Mouse (Mus musculus) stomach, embryonic 16.5 days (tissue): Measurements from ENCODE around the gene Fbxl15. TPM values are rescaled to one million over a fixed set of nuclear protein-coding genes. Genes with fewer than 3 reads are reported as not detected.

Source experiments
- ATAC-seq: fragments of 200-750 bp; cut with Nextera tagmentation; 2 replicates; pipeline ENCODE4 v1.8.0; 2017; ENCODE audit warnings: moderate number of reproducible peaks, moderate TSS enrichment; ENCODE audit not compliant: insufficient read depth, low FRiP score
- H3K27ac ChIP-seq: fragments of 300-500 bp; sonication (generic); 2 replicates; pipeline ENCODE4 v1.5.1; 2014; ENCODE audit warnings: low read length
- H3K27me3 ChIP-seq: fragments of 300-500 bp; sonication (generic); 2 replicates; pipeline ENCODE4 v1.6.1; 2014; ENCODE audit warnings: low read length, control low read depth, mixed read lengths; ENCODE audit not compliant: control insufficient read depth, insufficient read depth
- H3K36me3 ChIP-seq: fragments of 300-500 bp; sonication (generic); 2 replicates; pipeline ENCODE4 v1.6.1; 2014; ENCODE audit warnings: low read length; ENCODE audit not compliant: control insufficient read depth, insufficient read depth
- H3K4me1 ChIP-seq: fragments of 300-500 bp; sonication (generic); 2 replicates; pipeline ENCODE4 v1.6.1; 2014; ENCODE audit warnings: low read length, control low read depth, mixed read lengths; ENCODE audit not compliant: control insufficient read depth, insufficient read depth
- H3K4me2 ChIP-seq: fragments of 300-500 bp; sonication (generic); 2 replicates; pipeline ENCODE4 v1.6.1; 2014; ENCODE audit warnings: low read depth, low read length, mixed read lengths
- H3K4me3 ChIP-seq: fragments of 300-500 bp; sonication (generic); replicated peaks from 2 replicates; pipeline ENCODE4 v1.5.1; 2014; ENCODE audit warnings: mild to moderate bottlenecking, low read length
- H3K9ac ChIP-seq: fragments of 300-500 bp; sonication (generic); 2 replicates; pipeline ENCODE4 v1.6.1; 2014; ENCODE audit warnings: low read length
- H3K9me3 ChIP-seq: fragments of 300-500 bp; sonication (generic); replicated peaks from 2 replicates; pipeline ENCODE4 v1.6.1; 2016; ENCODE audit warnings: low read length, control low read depth; ENCODE audit not compliant: control insufficient read depth
- WGBS: fragments of 180-500 bp; shearing (Covaris S2); extraction: QIAGEN DNeasy Blood & Tissue Kit; methylation state at CpG from one replicate; pipeline ENCODE4 v1.1.7; 2014; 5-methylcytosine and 5-hydroxymethylcytosine counted together
- polyA plus RNA-seq: library from polyadenylated mRNA; unstranded; fragments of >200 nt; fragmentation: Nextera tagmentation; extraction: Ambion mirVana; gene quantifications from 2 replicates; pipeline ENCODE4 v1.2.1, GENCODE M21; 2015

Fbxl15 gene
- polyA plus RNA-seq, 1 experiment from 2014 or later: 16.0 TPM

- no peak overlapping the region for H3K27ac ChIP-seq
- no peak for ATAC-seq
- H3K4me1 ChIP-seq: peaks cover 45% of the 10 kb centered on the region
- no peak overlapping the region for H3K9ac ChIP-seq
- H3K4me3 ChIP-seq: no peak overlapping the region
- H3K9me3 ChIP-seq: no peaks in the 10 kb centered on the region
- 82% methylated on average over 8 of the region's 8 CpGs for WGBS
- no peak overlapping the region for H3K4me2 ChIP-seq
- no peaks in the 10 kb centered on the region for H3K36me3 ChIP-seq
- peaks cover 52% of the 10 kb centered on the region for H3K27me3 ChIP-seq
Observed at GRCm38 (mm10) chr19:46320076-46320785, 7.8 kb upstream of the Fbxl15 start.

GRCm38 (mm10) chr19:46321101-46321943, 6.7 kb upstream of the Fbxl15 start:
- Histone ChIP-seq H3K9me3 (no peaks in the 10 kb centered on the region), H3K27ac (no peak overlapping the region; the same call in 1 of the 2 replicates), H3K9ac (no peak overlapping the region), H3K4me3 (no peak overlapping the region), H3K27me3 (peaks cover 54% of the 10 kb centered on the region), H3K4me2 (no peak overlapping the region), H3K36me3 (no peaks in the 10 kb centered on the region), H3K4me1 (peaks cover 34% of the 10 kb centered on the region)
- WGBS: 32% methylated on average over 6 of the region's 6 CpGs
- peak; percentile 32; the same call in 1 of the 2 replicates for ATAC-seq

GRCm38 (mm10) chr19:46322144-46322995, 5.6 kb upstream of the Fbxl15 start:
- Histone ChIP-seq H3K9ac (0 out of 2 replicates have a peak overlapping the region, but pooled peaks have one; percentile 2), H3K4me2 (no peak overlapping the region), H3K36me3 (no peaks in the 10 kb centered on the region), H3K27ac (peak overlapping the region; percentile 41; the same call in 1 of the 2 replicates), H3K4me1 (peaks cover 39% of the 10 kb centered on the region), H3K4me3 (no peak overlapping the region), H3K27me3 (peaks cover 51% of the 10 kb centered on the region), H3K9me3 (no peaks in the 10 kb centered on the region)
- no peak for ATAC-seq
- 56% methylated on average over 11 of the region's 11 CpGs for WGBS

- no peak overlapping the region for H3K4me3 ChIP-seq
- H3K9ac ChIP-seq: no peak overlapping the region
- H3K27me3 ChIP-seq: peaks cover 46% of the 10 kb centered on the region
- ATAC-seq: no peak
- H3K27ac ChIP-seq: no peak overlapping the region
- H3K4me1 ChIP-seq: peaks cover 43% of the 10 kb centered on the region
- H3K4me2 ChIP-seq: no peak overlapping the region
- WGBS: 70% methylated on average over 13 of the region's 13 CpGs
- H3K36me3 ChIP-seq: no peaks in the 10 kb centered on the region
- H3K9me3 ChIP-seq: no peaks in the 10 kb centered on the region
Observed at GRCm38 (mm10) chr19:46322996-46323572, 4.9 kb upstream of the Fbxl15 start.

DNA sequence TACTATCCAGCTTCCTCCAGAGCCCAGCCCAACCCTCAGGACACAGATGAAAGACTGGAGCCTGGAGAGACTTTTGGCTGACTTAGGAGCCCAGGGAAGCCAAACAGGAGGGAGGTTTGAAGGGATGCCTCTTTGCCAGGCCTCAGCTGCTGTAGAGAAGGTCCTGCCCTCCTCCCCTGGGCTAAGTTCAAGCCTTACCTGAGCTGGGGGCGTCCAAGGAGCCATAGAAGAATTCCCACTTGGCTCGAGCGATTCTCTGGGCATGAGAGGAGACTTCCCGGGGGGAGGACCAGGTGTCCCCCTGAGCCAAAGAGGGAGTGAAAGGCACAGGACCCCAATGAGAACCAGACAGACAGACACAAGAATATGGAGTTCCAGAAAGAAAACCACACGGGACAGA, 4.3 kb upstream of the Fbxl15 start:
- no peaks in the 10 kb centered on the region for H3K36me3 ChIP-seq
- ATAC-seq: no peak
- H3K4me1 ChIP-seq: peaks cover 37% of the 10 kb centered on the region
- H3K9me3 ChIP-seq: no peaks in the 10 kb centered on the region
- no peak overlapping the region for H3K9ac ChIP-seq
- H3K4me2 ChIP-seq: no peak overlapping the region
- peaks cover 39% of the 10 kb centered on the region for H3K27me3 ChIP-seq
- H3K27ac ChIP-seq: no peak overlapping the region
- no peak overlapping the region for H3K4me3 ChIP-seq
- WGBS: 68% methylated on average over 5 of the region's 5 CpGs

GRCm38 (mm10) chr19:46324366-46324765, 3.6 kb upstream of the Fbxl15 start:
- Histone ChIP-seq H3K36me3 (no peaks in the 10 kb centered on the region), H3K4me3 (no peak overlapping the region), H3K9me3 (no peaks in the 10 kb centered on the region), H3K4me1 (peaks cover 37% of the 10 kb centered on the region), H3K4me2 (no peak overlapping the region), H3K27ac (no peak overlapping the region), H3K9ac (no peak overlapping the region), H3K27me3 (peaks cover 35% of the 10 kb centered on the region)
- 63% methylated on average over 11 of the region's 11 CpGs for WGBS
- ATAC-seq: no peak

DNA sequence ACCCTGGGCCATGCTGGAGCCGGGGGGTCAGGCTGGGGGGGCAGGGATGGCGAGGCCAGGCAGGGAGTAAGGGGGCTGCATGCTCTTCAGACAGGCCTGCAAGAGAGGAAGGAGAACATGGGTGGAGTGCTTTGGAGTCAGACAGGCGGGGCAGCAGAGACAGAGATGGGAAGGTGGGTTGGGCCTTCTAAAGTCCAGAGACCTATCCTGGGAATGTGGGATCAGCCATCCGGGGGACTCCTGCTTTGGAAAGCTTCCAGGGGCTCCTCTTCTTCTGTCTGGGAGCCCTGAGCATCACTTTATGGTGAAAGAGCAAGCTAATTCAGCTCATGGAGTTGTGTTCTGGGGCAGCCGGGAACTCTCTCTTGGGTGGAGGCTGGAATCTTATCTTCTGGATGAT, 3.1 kb upstream of the Fbxl15 start:
- Histone ChIP-seq H3K9ac (no peak overlapping the region), H3K9me3 (no peaks in the 10 kb centered on the region), H3K36me3 (no peaks in the 10 kb centered on the region), H3K4me1 (peaks cover 39% of the 10 kb centered on the region), H3K27me3 (peaks cover 29% of the 10 kb centered on the region), H3K4me3 (no peak overlapping the region), H3K27ac (no peak overlapping the region), H3K4me2 (no peak overlapping the region)
- no peak for ATAC-seq
- WGBS: 67% methylated on average over 5 of the region's 5 CpGs

- Histone ChIP-seq H3K4me2 (peak overlapping the region; percentile 100), H3K36me3 (0 out of 2 replicates have a peak, but pooled peaks cover 2% of the 10 kb centered on the region), H3K4me3 (peak overlapping the region; percentile 18; the same call in 1 of the 2 replicates), H3K27me3 (peaks cover 22% of the 10 kb centered on the region), H3K27ac (no peak overlapping the region), H3K9me3 (no peaks in the 10 kb centered on the region), H3K4me1 (peaks cover 38% of the 10 kb centered on the region), H3K9ac (no peak overlapping the region)
- WGBS: 8% methylated on average over 29 of the region's 29 CpGs
- ATAC-seq: no peak
Observed at GRCm38 (mm10) chr19:46326019-46326755, 1.8 kb upstream of the Fbxl15 start.
